Mouse (Mus musculus) liver, postnatal 0 days (tissue): ENCODE measurements around the gene Bcap29.
A peak's percentile ranks its signal among the peaks of the same experiment; 100 is the strongest.

Source experiments
- CTCF ChIP-seq: sonication (generic); IDR thresholded peaks from 2 replicates; pipeline ENCODE4 v1.5.1; 2016; ENCODE audit warnings: antibody characterized with exemption, low read depth
- EP300 ChIP-seq: IDR thresholded peaks from 2 replicates; pipeline ENCODE4 v1.6.1; 2016; ENCODE audit warnings: antibody characterized with exemption, low read depth, mild to moderate bottlenecking

DNA sequence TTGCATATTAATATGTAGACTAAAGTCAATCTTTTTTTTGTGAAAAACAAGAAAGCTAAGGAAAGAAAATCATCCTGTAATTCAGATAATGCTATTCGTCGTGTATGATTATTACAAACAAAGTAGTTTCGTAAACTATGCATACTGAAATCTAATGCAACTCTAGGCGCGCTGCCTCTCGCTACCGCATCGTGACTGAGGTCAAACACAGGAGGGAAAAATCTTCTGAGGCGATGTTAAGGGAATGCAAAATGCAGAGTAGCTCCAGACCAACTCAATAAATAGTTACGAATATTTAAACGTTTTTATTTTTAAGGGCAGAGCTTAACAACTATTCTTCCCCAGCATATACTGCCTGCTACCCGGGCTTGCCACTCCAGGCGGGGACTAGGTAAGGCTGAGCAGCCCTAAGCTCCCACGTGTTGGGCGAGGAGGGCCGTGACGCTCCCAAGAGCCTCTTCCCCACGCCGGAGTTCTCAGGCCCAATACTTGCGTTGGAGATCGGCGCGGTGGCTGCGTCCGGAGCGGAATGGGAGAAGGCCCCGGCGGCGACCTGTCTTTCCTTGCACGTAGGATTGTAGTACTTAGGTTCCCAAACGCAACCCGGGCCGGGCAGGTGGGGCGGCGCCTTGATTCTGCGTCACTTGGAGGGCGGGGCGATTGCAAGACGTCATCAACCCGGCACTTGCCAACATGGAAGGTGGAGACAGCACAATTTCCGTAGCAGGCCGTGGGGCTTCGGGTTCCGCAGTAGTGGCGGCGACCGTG is 19.9 kb upstream of the Bcap29 start, which contains the start of the genes Dus4l and Cog5:
- peak; percentile 39; the same call in 1 of the 2 replicates for TF ChIP-seq EP300
- TF ChIP-seq CTCF, result no peak
